ENCODE assay signal across 8 mouse cellular contexts in genomic region chr3:154327883-154328720, GRCm38 (mm10). TPM values are rescaled to one million over a fixed set of nuclear protein-coding genes. Genes with fewer than 3 reads are reported as not detected.
DNase-seq lines count a peak whose midpoint lies in the region; ATAC-seq lines count a peak whose summit lies in the region.

No protein-coding gene starts in this region.

- intact Hi-C loops in gastrocnemius, postnatal 36 days (cut with DNase I): no loop called here

- DNase-seq in gastrocnemius, postnatal 25 days: peak; percentile 10
- no peak for DNase-seq in gastrocnemius, postnatal 36 days
- DNase-seq in embryo, embryonic 9.5 days (ENCODE audit: extremely low spot score): peak; percentile 59
- peak; percentile 74 for DNase-seq in mesoderm, embryonic 11.5 days (ENCODE audit: low read depth, low spot score)
- DNase-seq in c-Kit-positive CD71-positive TER-119-positive erythroid progenitor cells, embryonic 14.5 days (ENCODE audit: low spot score): no peak
- DNase-seq in right cerebral cortex, postnatal 10 days (ENCODE audit: low spot score in 2 of 2): no peak
- no peak for DNase-seq in thymus, postnatal 0 days (ENCODE audit: low spot score)

- peak; percentile 81 for ATAC-seq in hindbrain, embryonic 13.5 days (ENCODE audit: low FRiP score)

- H3K4me3 ChIP-seq in hindbrain, embryonic 13.5 days: peak overlapping the region; percentile 42

- peaks cover 24% of the 10 kb centered on the region for H3K4me1 ChIP-seq in hindbrain, embryonic 13.5 days (replicated peaks)

- no peak overlapping the region for H3K27ac ChIP-seq in hindbrain, embryonic 13.5 days

- H3K36me3 ChIP-seq in hindbrain, embryonic 13.5 days: no peaks in the 10 kb centered on the region

- H3K9me3 ChIP-seq in hindbrain, embryonic 13.5 days: no peaks in the 10 kb centered on the region

- H3K9ac ChIP-seq in hindbrain, embryonic 13.5 days: peak overlapping the region; percentile 60; the same call in 1 of the 2 replicates

- peaks cover 85% of the 10 kb centered on the region for H3K27me3 ChIP-seq in hindbrain, embryonic 13.5 days

- H3K4me2 ChIP-seq in hindbrain, embryonic 13.5 days: peak overlapping the region; percentile 69

- WGBS in hindbrain, embryonic 13.5 days: 1% methylated on average over 67 of the region's 86 CpGs

RNA-seq across cellular contexts. Expression of gene Lhx8, which starts 2.4 kb away (rescaled TPM):
- total RNA-seq in gastrocnemius, postnatal 25 days (2021): not detected
- not detected for total RNA-seq in gastrocnemius, postnatal 36 days (2021)
- polyA plus RNA-seq in hindbrain, embryonic 13.5 days (2015; fragmentation: Nextera tagmentation; extraction: Ambion mirVana): 0.26 and 0.32 TPM in 2 replicates
- 0.19 and 0.26 TPM in 2 replicates for polyA plus RNA-seq in thymus, postnatal 0 days (2015; fragmentation: Nextera tagmentation; extraction: Ambion mirVana)

Comparison
In these comparisons a context has a peak if more than half of its experiments do, and no peak if none do; other contexts are left out.
1. DNase-seq: peak in gastrocnemius, postnatal 25 days (single experiment), embryo, embryonic 9.5 days (single experiment) and mesoderm, embryonic 11.5 days (single experiment); none in gastrocnemius, postnatal 36 days (0 of 2), c-Kit-positive CD71-positive TER-119-positive erythroid progenitor cells, embryonic 14.5 days (single experiment), right cerebral cortex, postnatal 10 days (0 of 2) and thymus, postnatal 0 days (single experiment).